Mouse (Mus musculus) neural tube, postnatal 0 days (tissue): ENCODE measurements around the gene Pts. TPM values are rescaled to one million over a fixed set of nuclear protein-coding genes. Genes with fewer than 3 reads are reported as not detected.

Source experiments
- polyA plus RNA-seq: library from polyadenylated mRNA; unstranded; fragments of >200 nt; fragmentation: Nextera tagmentation; extraction: Ambion mirVana; gene quantifications from 2 replicates; pipeline ENCODE4 v1.2.1, GENCODE M21; 2015

Pts gene
- 97.8 and 101 TPM in 2 replicates for polyA plus RNA-seq

GRCm38 (mm10) chr9:50528293-50528892 is at the start of gene Pts:
Gene Pts, minus strand, starts transcription at chr9:50528724.

GRCm38 (mm10) chr9:50561145-50561917 is 32.8 kb upstream of the Pts start, which contains the start of gene Tex12:
Gene Tex12, minus strand, starts transcription at chr9:50561325.

GRCm38 (mm10) chr9:50555094-50555446 is 26.5 kb upstream of the Pts start, which contains the start of gene Bco2:
Gene Bco2, minus strand, starts transcription at chr9:50555181.

GRCm38 (mm10) chr9:50554241-50555093 is 25.9 kb upstream of the Pts start, which contains the start of gene Il18:
Gene Il18, plus strand, starts transcription at chr9:50554827.

GRCm38 (mm10) chr9:50494311-50494710 is 34.2 kb downstream of the Pts start, which contains the start of gene Plet1:
Gene Plet1, plus strand, starts transcription at chr9:50494525.

Other genes with a start within 250 kb of the Pts start
- 105 and 119 TPM in 2 replicates for gene Rpl10-ps3, start 183.8 kb downstream of the Pts start, polyA plus RNA-seq
- 0.56 and 0.90 TPM in 2 replicates for gene Plet1, start 34.2 kb downstream of the Pts start, polyA plus RNA-seq
- gene Il18, start 26.1 kb upstream of the Pts start, polyA plus RNA-seq, result 37.1 and 50.8 TPM in 2 replicates
- 0.42 and 0.55 TPM in 2 replicates for gene Bco2, start 26.5 kb upstream of the Pts start, polyA plus RNA-seq
- 0.46 TPM in 1 of 2 replicates, not detected in the other for gene Tex12, start 32.6 kb upstream of the Pts start, polyA plus RNA-seq
- 353 and 365 TPM in 2 replicates for gene Sdhd, start 75.1 kb upstream of the Pts start, polyA plus RNA-seq
- 492 and 511 TPM in 2 replicates for gene Timm8b, start 75.2 kb upstream of the Pts start, polyA plus RNA-seq
- gene Pih1d2, start 88.6 kb upstream of the Pts start, polyA plus RNA-seq, result 4.5 and 6.8 TPM in 2 replicates
- 22.0 and 22.5 TPM in 2 replicates for gene Nkapd1, start 88.7 kb upstream of the Pts start, polyA plus RNA-seq
- gene Dlat, start 131.1 kb upstream of the Pts start, polyA plus RNA-seq, result 73.7 and 79.1 TPM in 2 replicates
- gene Dixdc1, start 210.8 kb upstream of the Pts start, polyA plus RNA-seq, result 25.4 and 27.9 TPM in 2 replicates
- gene 2310030G06Rik, start 217.8 kb upstream of the Pts start, polyA plus RNA-seq, result 2.3 and 3.6 TPM in 2 replicates
- 64.2 and 69.0 TPM in 2 replicates for gene Cryab, start 222.6 kb upstream of the Pts start, polyA plus RNA-seq
- 3.3 and 4.1 TPM in 2 replicates for gene Hspb2, start 223.6 kb upstream of the Pts start, polyA plus RNA-seq
- gene Fdxacb1, start 239.5 kb upstream of the Pts start, polyA plus RNA-seq, result 7.9 and 8.8 TPM in 2 replicates
- 47.7 and 52.7 TPM in 2 replicates for gene Alg9, start 246.3 kb upstream of the Pts start, polyA plus RNA-seq
- 64.4 and 69.0 TPM in 2 replicates for gene 1110032A03Rik, start 246.8 kb upstream of the Pts start, polyA plus RNA-seq